Mouse (Mus musculus): ENCODE results near the gene Polr2e.

Polr2e gene

DNA sequence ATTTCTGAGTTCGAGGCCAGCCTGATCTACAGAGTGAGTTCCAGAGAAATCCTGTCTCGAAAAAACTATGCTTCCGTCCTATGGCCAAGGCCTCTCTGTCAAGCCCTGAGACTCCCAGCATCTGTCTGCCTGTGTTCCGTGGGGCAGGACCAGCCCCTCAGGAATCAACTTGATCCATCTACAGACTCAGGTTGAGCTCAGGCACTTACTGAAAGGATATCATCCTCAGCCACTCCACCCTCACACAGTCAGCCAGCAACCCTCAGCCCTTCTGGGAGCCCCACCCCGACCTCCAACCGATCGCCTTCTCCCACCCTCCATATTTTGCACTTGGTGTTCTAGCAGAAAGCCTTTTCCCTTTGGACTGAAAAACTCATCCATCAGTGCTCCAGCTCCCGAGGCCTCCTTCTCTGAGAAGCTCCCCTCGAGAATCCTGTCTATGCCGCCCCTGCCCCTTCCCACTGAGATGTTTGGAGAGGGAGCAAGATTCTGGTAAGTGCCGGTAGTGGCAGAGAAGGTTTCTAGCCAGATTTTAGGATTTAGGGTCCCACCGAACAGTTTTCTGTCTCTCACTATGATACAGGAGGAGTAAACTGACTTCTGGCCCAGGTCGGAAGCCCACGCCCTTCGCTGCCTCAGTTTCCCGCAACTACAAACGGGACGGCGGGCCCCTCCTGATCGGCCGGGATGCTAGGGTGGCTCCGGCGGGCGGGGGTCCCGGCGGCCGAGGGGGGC lies 51.7 kb downstream of the Polr2e start:
- no peak for DNase-seq (ENCODE audit: low spot score in 2 of 2)

DNA sequence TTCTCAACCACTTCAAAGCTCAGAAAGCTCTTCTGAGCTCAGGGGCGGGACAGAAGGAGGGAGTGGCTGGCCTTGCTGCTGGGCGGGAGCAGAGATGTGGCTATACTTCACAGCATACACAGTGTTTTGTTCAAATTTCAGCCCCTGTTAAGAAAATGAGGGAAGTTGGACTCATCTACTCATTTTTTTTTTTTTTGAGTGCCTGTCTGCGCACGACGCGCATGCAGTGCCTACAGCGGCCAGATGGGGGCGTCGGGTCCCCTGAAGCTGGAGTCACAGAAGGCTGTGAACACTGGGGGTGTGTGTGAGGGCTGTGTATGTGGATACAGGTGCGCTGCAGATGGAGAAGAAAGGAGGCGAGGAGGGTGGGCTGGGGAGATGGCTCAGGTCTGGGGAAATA lies 52.6 kb downstream of the Polr2e start:
- peak; percentile 70 to 75 for DNase-seq (ENCODE audit: low spot score in 2 of 2)

GRCm38 (mm10) chr10:79986232-79986878 lies 53.2 kb downstream of the Polr2e start:
- DNase-seq (ENCODE audit: low spot score in 2 of 2), result no peak

Data from frontal cortex, postnatal 10 days (tissue).